Mouse (Mus musculus): ENCODE data around the gene Hmox1.
A peak's percentile ranks its signal among the peaks of the same experiment; 100 is the strongest.

Gene Hmox1

GRCm38 (mm10) chr8:75088989-75089881 lies 4.2 kb upstream of the Hmox1 start:
- peak; percentile 62 for DNase-seq (ENCODE audit: low spot score)

GRCm38 (mm10) chr8:75090781-75091365 lies 2.5 kb upstream of the Hmox1 start:
- DNase-seq (ENCODE audit: low spot score): no peak

DNA sequence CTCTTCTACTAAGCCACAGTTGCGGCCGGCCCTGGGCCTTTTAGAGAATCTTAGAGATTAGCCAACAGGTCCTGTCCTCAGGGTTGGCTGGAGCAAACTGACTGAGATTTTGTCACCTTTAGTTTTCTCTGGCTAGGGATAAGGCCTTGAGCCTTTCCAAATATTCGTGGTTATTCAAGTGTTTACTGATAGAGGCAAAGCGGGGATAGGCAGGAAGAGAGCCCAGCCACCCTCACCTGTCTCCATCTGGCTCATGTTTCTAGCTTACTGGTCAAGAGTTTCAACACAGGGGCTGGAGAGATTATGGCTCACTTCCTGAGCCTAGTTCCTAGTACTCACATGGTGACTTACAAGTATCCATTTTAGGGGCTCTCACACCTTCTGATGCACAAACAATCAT lies 9.5 kb downstream of the Hmox1 start:
- no peak for DNase-seq (ENCODE audit: low spot score)

DNA sequence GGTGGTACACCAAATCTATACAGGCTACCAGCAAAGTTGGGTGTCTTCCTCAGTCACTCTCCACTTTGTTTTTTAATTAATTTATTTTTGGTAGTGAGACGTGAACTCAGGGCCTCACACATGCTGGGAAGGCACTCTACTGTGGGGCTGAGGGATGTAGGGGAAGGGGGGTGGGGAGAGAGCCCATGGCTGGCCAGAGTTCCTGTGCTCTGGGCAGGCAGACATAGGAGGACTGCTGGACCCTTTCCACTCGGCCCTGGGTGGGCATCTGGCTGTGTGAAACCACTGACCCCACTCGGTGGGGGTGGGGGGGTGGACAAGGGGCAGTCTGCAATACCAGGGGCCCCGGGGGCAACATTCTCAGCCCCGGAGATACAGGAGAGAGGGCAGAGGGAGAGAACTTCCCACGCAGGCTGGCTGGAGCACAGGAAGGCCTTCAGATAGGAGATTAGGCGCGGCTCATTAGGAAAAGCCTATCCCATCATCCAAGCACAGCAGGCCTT lies 10.0 kb downstream of the Hmox1 start:
- no peak for DNase-seq (ENCODE audit: low spot score)

GRCm38 (mm10) chr8:75108527-75109235 lies 15.3 kb downstream of the Hmox1 start:
- peak; percentile 80 for DNase-seq (ENCODE audit: low spot score)

- DNase-seq (ENCODE audit: low spot score): peak; percentile 97
Observed at GRCm38 (mm10) chr8:75109236-75109967, 16.0 kb downstream of the Hmox1 start, which contains the start of gene Mcm5. TSS of gene Mcm5 (plus strand) at chr8:75109569.

DNA sequence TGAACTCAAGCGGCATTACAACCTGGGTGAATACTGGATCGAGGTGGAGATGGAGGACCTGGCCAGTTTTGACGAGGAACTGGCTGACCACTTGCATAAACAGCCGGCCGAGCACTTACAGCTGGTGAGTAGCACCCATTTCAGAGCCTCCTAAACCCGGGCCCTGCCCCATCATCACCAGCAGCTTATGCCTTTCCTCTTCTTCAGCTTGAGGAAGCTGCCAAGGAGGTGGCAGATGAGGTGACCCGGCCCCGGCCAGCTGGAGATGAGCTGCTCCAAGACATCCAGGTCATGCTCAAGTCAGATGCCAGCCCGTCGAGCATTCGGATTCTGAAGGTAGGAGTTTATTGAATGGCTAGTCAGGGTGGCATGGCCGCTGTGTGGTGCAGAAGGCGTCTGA lies 16.7 kb downstream of the Hmox1 start:
- no peak for DNase-seq (ENCODE audit: low spot score)

DNA sequence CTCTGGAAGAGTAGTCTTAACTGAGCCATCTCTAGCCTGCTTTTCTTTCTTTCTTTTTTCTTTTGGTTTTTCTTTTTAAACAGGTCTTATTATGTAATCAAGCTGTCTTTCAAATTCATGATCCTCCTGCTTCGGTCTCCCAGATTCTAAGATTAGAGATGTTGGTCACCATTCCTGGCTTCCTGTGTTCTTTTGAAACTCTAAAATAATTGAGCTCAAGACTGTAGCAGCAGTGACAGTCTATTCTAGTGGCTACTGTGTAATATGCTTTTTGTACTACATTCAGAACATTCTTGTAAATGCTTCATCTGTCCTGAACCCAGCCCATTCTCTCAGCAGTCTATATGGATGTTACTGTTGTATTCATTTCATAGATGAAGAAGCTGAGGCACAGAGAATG lies 25.1 kb downstream of the Hmox1 start:
- DNase-seq (ENCODE audit: low spot score): no peak

GRCm38 (mm10) chr8:75119287-75119686 lies 25.9 kb downstream of the Hmox1 start:
- DNase-seq (ENCODE audit: low spot score): no peak

GRCm38 (mm10) chr8:75119747-75120146 lies 26.3 kb downstream of the Hmox1 start:
- DNase-seq (ENCODE audit: low spot score): no peak

GRCm38 (mm10) chr8:75127406-75127805 lies 34.0 kb downstream of the Hmox1 start:
- no peak for DNase-seq (ENCODE audit: low spot score)

DNA sequence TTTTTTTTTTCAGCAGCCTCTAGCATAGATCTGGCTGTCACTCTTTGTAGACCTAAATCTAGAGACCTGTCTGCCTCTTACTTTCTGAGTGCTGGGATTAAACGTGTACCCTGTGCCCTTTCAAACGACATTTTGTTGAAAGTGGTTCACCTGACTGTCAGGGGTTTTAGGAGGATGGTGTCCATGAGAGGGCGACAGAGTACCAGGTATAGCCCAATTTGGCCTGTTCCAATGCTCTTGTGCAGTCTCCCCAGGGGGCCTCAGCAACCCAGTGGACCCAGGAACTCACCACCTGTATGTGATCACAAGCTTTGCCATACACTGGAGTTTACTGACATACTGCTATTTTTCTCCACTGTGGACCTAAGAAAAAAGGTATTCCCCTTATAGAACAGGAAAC lies 39.1 kb downstream of the Hmox1 start:
- DNase-seq (ENCODE audit: low spot score): peak; percentile 22

GRCm38 (mm10) chr8:75133399-75133798 lies 40.0 kb downstream of the Hmox1 start:
- DNase-seq (ENCODE audit: low spot score): no peak

DNA sequence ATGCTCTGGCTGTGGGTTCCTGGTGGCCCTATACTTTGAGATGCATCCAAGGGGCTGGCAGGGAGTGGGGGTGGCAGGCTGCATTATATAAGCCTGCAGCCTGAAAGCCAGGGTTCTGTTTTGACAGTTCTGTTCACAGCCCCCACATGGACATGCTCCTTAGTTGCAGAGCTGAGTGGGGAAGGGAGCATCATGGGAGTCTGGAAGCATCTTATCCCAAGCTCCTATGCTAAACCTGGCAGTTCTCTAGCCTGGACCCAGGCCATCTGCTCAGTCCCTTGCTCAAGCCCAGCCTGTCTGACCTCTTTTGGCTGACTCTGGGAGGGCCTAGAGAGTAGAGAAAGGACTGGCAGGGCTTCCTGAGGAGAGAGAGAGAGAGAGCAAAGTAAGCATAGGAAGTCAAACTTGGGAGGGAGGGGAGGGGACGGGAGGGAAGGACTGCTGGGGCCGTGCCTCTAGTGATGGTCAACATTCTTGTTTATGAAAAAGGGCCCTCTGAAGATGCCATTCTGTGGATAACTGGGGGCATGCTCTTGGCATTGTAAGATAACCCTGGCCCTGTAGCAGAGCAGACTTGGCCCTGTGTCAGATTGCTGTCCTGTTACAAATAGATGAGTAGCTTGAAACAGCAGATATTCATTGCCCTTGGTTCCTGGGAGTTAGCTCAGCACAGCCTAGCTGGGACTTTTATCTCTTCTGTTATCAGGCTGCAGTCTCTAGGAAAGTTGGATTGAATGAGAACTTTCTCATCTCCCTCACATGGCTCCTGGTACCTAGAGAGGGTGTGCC lies 41.4 kb downstream of the Hmox1 start:
- peak; percentile 40 for DNase-seq (ENCODE audit: low spot score)

DNA sequence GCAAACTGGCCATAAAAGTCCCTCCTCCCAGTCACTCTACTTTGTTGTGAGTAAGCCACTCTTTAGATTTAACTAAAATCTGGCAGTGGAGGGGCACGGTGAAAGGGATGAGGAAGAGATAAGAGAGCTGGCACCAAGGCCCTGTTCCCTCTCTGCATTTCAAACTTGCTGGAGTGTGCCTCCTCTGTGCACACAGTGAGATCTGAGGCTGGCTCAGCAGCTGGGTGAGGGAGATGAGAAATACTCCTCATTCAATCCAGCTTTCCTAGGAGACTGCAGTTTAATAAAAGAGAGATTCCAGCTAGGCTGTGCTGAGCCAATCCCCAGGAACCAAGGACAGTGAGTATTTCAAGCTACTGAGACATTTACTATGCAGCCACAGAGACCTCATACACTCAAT lies 42.3 kb downstream of the Hmox1 start:
- no peak for DNase-seq (ENCODE audit: low spot score)

DNA sequence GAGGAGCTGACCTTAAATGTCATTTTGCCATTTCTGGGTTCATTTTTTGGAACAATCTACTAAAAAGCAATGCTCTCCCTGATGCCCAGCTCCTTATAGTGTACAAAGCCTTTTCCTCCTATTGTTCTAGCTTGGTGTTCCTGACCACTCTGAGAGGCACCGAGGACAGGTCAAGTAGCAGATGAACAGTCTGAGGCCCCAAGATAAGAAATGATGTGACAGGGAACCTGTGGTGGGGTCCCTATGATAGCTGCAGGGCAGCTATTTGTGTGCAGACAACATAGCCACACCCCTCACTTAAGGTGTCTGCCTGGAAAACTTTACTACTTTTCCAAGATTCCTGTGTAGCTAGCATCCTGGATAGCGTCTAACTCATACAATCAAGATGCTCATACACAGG lies 42.8 kb downstream of the Hmox1 start:
- DNase-seq (ENCODE audit: low spot score): no peak

DNA sequence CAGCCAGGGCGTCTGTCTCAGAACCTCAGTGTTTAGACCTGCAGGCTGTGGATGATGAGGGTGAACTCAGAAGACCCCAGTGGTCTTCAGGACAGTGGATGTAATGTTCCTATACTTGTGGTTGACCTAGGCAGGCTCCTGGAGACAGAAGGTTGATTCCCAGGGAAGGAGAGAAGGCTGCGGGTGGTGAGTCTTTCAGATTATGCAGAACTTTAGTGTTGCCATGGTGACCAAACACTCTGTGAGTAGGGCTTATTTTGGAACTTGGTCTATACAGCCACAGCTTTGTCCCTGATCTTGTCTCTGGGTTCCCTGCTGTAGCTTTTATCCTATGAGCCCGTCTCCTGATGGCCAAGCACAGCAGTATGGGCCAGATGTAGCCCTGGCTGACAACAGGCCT lies 44.1 kb downstream of the Hmox1 start:
- DNase-seq (ENCODE audit: low spot score): no peak

Measured in ovary, postnatal 36 days (tissue).